Mouse (Mus musculus) testis, adult 2 months (tissue): ENCODE measurements around the gene Cd79b. TPM values are rescaled to one million over a fixed set of nuclear protein-coding genes. Genes with fewer than 3 reads are reported as not detected.
A peak's percentile ranks its signal among the peaks of the same experiment; 100 is the strongest.

ENCODE experiments used
- H3K27ac ChIP-seq: fragments of 200-500 bp; 2 replicates; pipeline ENCODE4 v1.5.1; 2012; ENCODE audit warnings: low read depth, low read length; ENCODE audit not compliant: control insufficient read depth, insufficient read depth
- H3K27me3 ChIP-seq: fragments of 200-500 bp; 2 replicates; pipeline ENCODE4 v1.6.1; 2012; ENCODE audit warnings: mild to moderate bottlenecking, low read length, moderate library complexity; ENCODE audit not compliant: control insufficient read depth, insufficient read depth
- H3K36me3 ChIP-seq: fragments of 200-500 bp; 2 replicates; pipeline ENCODE4 v1.6.1; 2012; ENCODE audit warnings: mild to moderate bottlenecking, low read length; ENCODE audit not compliant: control insufficient read depth, insufficient read depth
- H3K4me1 ChIP-seq: fragments of 200-500 bp; 2 replicates; pipeline ENCODE4 v1.6.1; 2012; ENCODE audit warnings: low read length; ENCODE audit not compliant: control insufficient read depth, insufficient read depth
- H3K4me3 ChIP-seq: fragments of 200-500 bp; 2 replicates; pipeline ENCODE4 v1.5.1; 2012; ENCODE audit warnings: low read depth, mild to moderate bottlenecking, low read length, moderate library complexity, mixed read lengths; ENCODE audit not compliant: control insufficient read depth
- CTCF ChIP-seq: fragments of 200-500 bp; IDR thresholded peaks from 2 replicates; pipeline ENCODE4 v1.5.1; 2012; ENCODE audit warnings: low read depth, mild to moderate bottlenecking, inconsistent platforms, low read length, moderate library complexity; ENCODE audit not compliant: control insufficient read depth, insufficient read depth, insufficient replicate concordance
- POLR2A ChIP-seq: fragments of 200-500 bp; IDR thresholded peaks from 2 replicates; pipeline ENCODE4 v1.6.1; 2012; ENCODE audit warnings: low read depth, mild to moderate bottlenecking, inconsistent platforms, low read length, moderate library complexity; ENCODE audit not compliant: control insufficient read depth
- polyA plus RNA-seq: library from polyadenylated mRNA; depleted of rRNA; stranded (reverse); fragments of >200 nt; gene quantifications from 2 replicates; pipeline ENCODE4 v1.2.3, GENCODE M21; 2012; rRNA removed

Cd79b gene
- polyA plus RNA-seq, 1 experiment: 0.09 TPM

- Histone ChIP-seq H3K27ac (peak overlapping the region; percentile 76), H3K36me3 (peaks cover 3% of the 10 kb centered on the region; the same call in 1 of the 2 replicates), H3K4me3 (no peak overlapping the region), H3K27me3 (no peaks in the 10 kb centered on the region), H3K4me1 (peaks cover 18% of the 10 kb centered on the region)
- TF ChIP-seq CTCF: no peak
- TF ChIP-seq POLR2A: no peak
Observed at GRCm38 (mm10) chr11:106268326-106269059, 46.1 kb downstream of the Cd79b start.

- TF ChIP-seq CTCF (no peak), POLR2A (no peak)
- peak overlapping the region; percentile 8 for H3K27ac ChIP-seq
- no peak overlapping the region for H3K4me3 ChIP-seq
- peaks cover 16% of the 10 kb centered on the region for H3K4me1 ChIP-seq
- no peaks in the 10 kb centered on the region for H3K27me3 ChIP-seq
- H3K36me3 ChIP-seq: peaks cover 3% of the 10 kb centered on the region; the same call in 1 of the 2 replicates
Observed at GRCm38 (mm10) chr11:106267871-106268270, 46.7 kb downstream of the Cd79b start.

- TF ChIP-seq POLR2A (no peak), CTCF (no peak)
- Histone ChIP-seq H3K27me3 (no peaks in the 10 kb centered on the region), H3K36me3 (peaks cover 3% of the 10 kb centered on the region), H3K4me1 (peaks cover 16% of the 10 kb centered on the region), H3K4me3 (no peak overlapping the region), H3K27ac (peak overlapping the region; percentile 8)
Observed at GRCm38 (mm10) chr11:106267311-106267852, 47.2 kb downstream of the Cd79b start.

GRCm38 (mm10) chr11:106266431-106266830 lies 48.1 kb downstream of the Cd79b start:
- TF ChIP-seq CTCF: no peak
- TF ChIP-seq POLR2A: no peak
- H3K36me3 ChIP-seq: peaks cover 3% of the 10 kb centered on the region

GRCm38 (mm10) chr11:106265570-106265969 lies 49.0 kb downstream of the Cd79b start:
- peaks cover 3% of the 10 kb centered on the region for H3K36me3 ChIP-seq
- TF ChIP-seq CTCF: no peak
- no peak for TF ChIP-seq POLR2A
- peaks cover 7% of the 10 kb centered on the region for H3K4me1 ChIP-seq
- H3K27me3 ChIP-seq: no peaks in the 10 kb centered on the region
- no peak overlapping the region for H3K4me3 ChIP-seq
- H3K27ac ChIP-seq: no peak overlapping the region

More at GRCm38 (mm10) chr11:106266431-106266830, 48.1 kb downstream of the Cd79b start:
- Histone ChIP-seq H3K4me1 (peaks cover 11% of the 10 kb centered on the region), H3K27me3 (no peaks in the 10 kb centered on the region), H3K27ac (no peak overlapping the region), H3K4me3 (no peak overlapping the region)

- Histone ChIP-seq H3K4me1 (peaks cover 4% of the 10 kb centered on the region), H3K4me3 (no peak overlapping the region), H3K27me3 (no peaks in the 10 kb centered on the region), H3K27ac (no peak overlapping the region), H3K36me3 (peaks cover 3% of the 10 kb centered on the region)
- TF ChIP-seq POLR2A: no peak
- TF ChIP-seq CTCF: no peak
Observed at GRCm38 (mm10) chr11:106264988-106265387, 49.6 kb downstream of the Cd79b start.

- no peaks in the 10 kb centered on the region for H3K27me3 ChIP-seq
- H3K27ac ChIP-seq: no peak overlapping the region
- peaks cover under 1% of the 10 kb centered on the region; the same call in 1 of the 2 replicates for H3K4me1 ChIP-seq
- no peak for TF ChIP-seq CTCF
- TF ChIP-seq POLR2A: no peak
- H3K36me3 ChIP-seq: peaks cover 3% of the 10 kb centered on the region
- H3K4me3 ChIP-seq: no peak overlapping the region
Observed at GRCm38 (mm10) chr11:106263963-106264362, 50.6 kb downstream of the Cd79b start.

Other genes starting within 250 kb of the Cd79b start
- gene Taco1, start 248.7 kb downstream of the Cd79b start, polyA plus RNA-seq: 3.5 and 4.3 TPM in 2 replicates
- 10.5 and 11.3 TPM in 2 replicates for gene Map3k3, start 230.1 kb downstream of the Cd79b start, polyA plus RNA-seq
- gene Gm10840, start 153.9 kb downstream of the Cd79b start, polyA plus RNA-seq: 124 and 142 TPM in 2 replicates
- gene Limd2, start 153.9 kb downstream of the Cd79b start, polyA plus RNA-seq: 1,077 and 1,168 TPM in 2 replicates
- gene Strada, start 112.6 kb downstream of the Cd79b start, polyA plus RNA-seq: 153 and 157 TPM in 2 replicates
- 8.2 and 11.0 TPM in 2 replicates for gene Ccdc47, start 98.4 kb downstream of the Cd79b start, polyA plus RNA-seq
- gene Ddx42, start 97.8 kb downstream of the Cd79b start, polyA plus RNA-seq: 12.0 and 13.2 TPM in 2 replicates
- 16.0 and 17.2 TPM in 2 replicates for gene Ftsj3, start 58.7 kb downstream of the Cd79b start, polyA plus RNA-seq
- gene Psmc5, start 58.6 kb downstream of the Cd79b start, polyA plus RNA-seq: 81.2 and 90.9 TPM in 2 replicates
- gene Smarcd2, start 41.8 kb downstream of the Cd79b start, polyA plus RNA-seq: 74.7 and 74.9 TPM in 2 replicates
- 92.3 and 97.5 TPM in 2 replicates for gene Tcam1, start 38.1 kb downstream of the Cd79b start, polyA plus RNA-seq
- not detected in 2 replicates for gene Gh, start 12.9 kb downstream of the Cd79b start, polyA plus RNA-seq
- 0.51 and 1.1 TPM in 2 replicates for gene Scn4a, start 38.5 kb upstream of the Cd79b start, polyA plus RNA-seq
- 0.40 and 0.49 TPM in 2 replicates for gene Prr29, start 50.7 kb upstream of the Cd79b start, polyA plus RNA-seq
- gene Icam2, start 73.3 kb upstream of the Cd79b start, polyA plus RNA-seq: 1.2 and 1.7 TPM in 2 replicates
- gene Ern1, start 173.1 kb upstream of the Cd79b start, polyA plus RNA-seq: 6.6 and 7.3 TPM in 2 replicates